Mouse (Mus musculus) small intestine, adult 2 months (tissue): ENCODE results near the gene Bcl2.

Experiments used
- CTCF ChIP-seq: fragments of 200-500 bp; IDR thresholded peaks from 2 replicates; pipeline ENCODE4 v1.5.1; 2012; ENCODE audit warnings: low read depth, mild to moderate bottlenecking, control low read depth, inconsistent platforms, low read length, moderate library complexity, mixed read lengths; ENCODE audit not compliant: insufficient replicate concordance, insufficient read length; ENCODE audit errors: extremely low read depth
- POLR2A ChIP-seq: fragments of 200-500 bp; IDR thresholded peaks from 2 replicates; pipeline ENCODE4 v1.6.1; 2012; ENCODE audit warnings: low read depth, mild to moderate bottlenecking, control low read depth, inconsistent platforms, low read length, moderate library complexity

DNA sequence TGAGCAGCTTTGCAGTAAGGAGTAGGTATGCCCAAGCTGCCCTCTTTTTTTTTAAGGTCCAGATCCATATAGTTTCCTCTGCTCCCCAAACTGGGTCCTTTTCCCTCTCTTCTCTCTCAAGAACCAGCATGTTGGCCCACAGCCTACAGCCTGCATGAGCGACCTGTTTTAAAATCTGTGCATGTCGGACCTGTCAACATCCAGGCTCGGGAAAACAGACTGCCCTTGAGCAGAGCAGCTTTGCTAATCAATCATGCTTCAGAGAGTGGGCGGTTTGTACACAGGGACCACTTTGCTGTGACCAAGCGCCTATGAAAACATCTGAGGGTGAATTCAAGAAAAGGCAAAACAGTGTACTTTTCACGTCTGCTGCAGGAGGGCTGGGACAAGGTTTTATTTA, 111.1 kb downstream of the Bcl2 start:
- no peak for TF ChIP-seq CTCF
- no peak for TF ChIP-seq POLR2A
